Mouse (Mus musculus) stomach, postnatal 0 days (tissue): ENCODE measurements at regions not wholly inside any gene's neighbourhood (a gene's known extent, or its start where the extent isn't known, plus 50 kb on each side); places are given as distances from the start of the nearest gene placed in this dataset.

Experiments
- ATAC-seq: fragments of 200-750 bp; cut with Nextera tagmentation; 2 replicates; pipeline ENCODE4 v1.8.0; 2017; ENCODE audit not compliant: low FRiP score, low TSS enrichment
- DNase-seq: peaks from one replicate; pipeline ENCODE4 v3.0.0-alpha.2; 2016; ENCODE audit warnings: low spot score
- H3K27ac ChIP-seq: fragments of 300-500 bp; sonication (generic); replicated peaks from 2 replicates; pipeline ENCODE4 v1.5.1; 2014; ENCODE audit warnings: mild to moderate bottlenecking, control low read depth
- H3K27me3 ChIP-seq: fragments of 300-500 bp; sonication (generic); 2 replicates; pipeline ENCODE4 v1.6.1; 2014; ENCODE audit warnings: low read length; ENCODE audit not compliant: control insufficient read depth, insufficient read depth
- H3K36me3 ChIP-seq: fragments of 300-500 bp; sonication (generic); 2 replicates; pipeline ENCODE4 v1.6.1; 2014; ENCODE audit warnings: low read length, mixed read lengths; ENCODE audit not compliant: control insufficient read depth, insufficient read depth
- H3K4me1 ChIP-seq: fragments of 300-500 bp; sonication (generic); replicated peaks from 2 replicates; pipeline ENCODE4 v1.6.1; 2014; ENCODE audit warnings: antibody characterized with exemption; ENCODE audit not compliant: control insufficient read depth, insufficient read depth
- H3K4me2 ChIP-seq: fragments of 300-500 bp; sonication (generic); replicated peaks from 2 replicates; pipeline ENCODE4 v1.6.1; 2014; ENCODE audit warnings: low read depth, mild to moderate bottlenecking, control low read depth, moderate library complexity
- H3K4me3 ChIP-seq: fragments of 300-500 bp; sonication (generic); 2 replicates; pipeline ENCODE4 v1.5.1; 2014; ENCODE audit warnings: low read depth, low read length, control low read depth
- H3K9ac ChIP-seq: fragments of 300-500 bp; sonication (generic); 2 replicates; pipeline ENCODE4 v1.6.1; 2014; ENCODE audit warnings: mild to moderate bottlenecking, low read length, control low read depth, mixed read lengths
- H3K9me3 ChIP-seq: fragments of 300-500 bp; sonication (generic); 2 replicates; pipeline ENCODE4 v1.6.1; 2016; ENCODE audit warnings: low read length; ENCODE audit not compliant: control insufficient read depth
- CTCF ChIP-seq: IDR thresholded peaks from 2 replicates; pipeline ENCODE4 v1.5.1; 2016; ENCODE audit warnings: antibody characterized with exemption, low read depth, mild to moderate bottlenecking, moderate library complexity
- EP300 ChIP-seq: optimal IDR thresholded peaks from 2 replicates; pipeline ENCODE3; 2016; ENCODE audit warnings: antibody characterized with exemption
- WGBS: fragments of 180-500 bp; shearing (Covaris S2); extraction: QIAGEN DNeasy Blood & Tissue Kit; methylation state at CpG from one replicate; pipeline ENCODE4 v1.1.7; 2014; 5-methylcytosine and 5-hydroxymethylcytosine counted together

DNA sequence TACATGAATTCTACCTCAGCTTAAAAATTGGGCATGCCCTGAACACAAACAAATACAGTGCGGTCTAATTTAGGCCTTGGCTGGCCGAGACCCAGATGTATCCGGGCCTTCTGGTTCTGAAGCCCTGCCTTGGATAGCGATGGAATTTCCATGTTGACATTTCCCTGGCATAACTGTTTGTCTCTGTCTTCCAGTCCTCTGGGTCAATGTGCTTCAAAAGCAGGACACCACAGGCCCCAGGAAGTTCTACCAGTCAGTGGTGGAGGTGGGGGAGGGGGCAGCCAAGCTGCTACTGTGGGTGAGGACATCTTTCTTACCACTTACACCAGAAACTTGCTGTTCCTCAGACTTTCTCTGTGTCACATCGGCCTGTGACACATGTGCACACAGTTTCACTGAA is 111.3 kb downstream of the Gm10604 start:
- WGBS = 56% methylated on average over 5 of the region's 5 CpGs
- Histone ChIP-seq H3K27me3 (no peaks in the 10 kb centered on the region), H3K4me2 (no peak overlapping the region), H3K4me1 (peaks cover 2% of the 10 kb centered on the region), H3K36me3 (no peaks in the 10 kb centered on the region), H3K27ac (no peak overlapping the region; the same call in 1 of the 2 replicates), H3K9me3 (no peaks in the 10 kb centered on the region), H3K9ac (no peak overlapping the region), H3K4me3 (no peak overlapping the region)
- ATAC-seq (no peak), DNase-seq (no peak)
- TF ChIP-seq EP300 = no peak

DNA sequence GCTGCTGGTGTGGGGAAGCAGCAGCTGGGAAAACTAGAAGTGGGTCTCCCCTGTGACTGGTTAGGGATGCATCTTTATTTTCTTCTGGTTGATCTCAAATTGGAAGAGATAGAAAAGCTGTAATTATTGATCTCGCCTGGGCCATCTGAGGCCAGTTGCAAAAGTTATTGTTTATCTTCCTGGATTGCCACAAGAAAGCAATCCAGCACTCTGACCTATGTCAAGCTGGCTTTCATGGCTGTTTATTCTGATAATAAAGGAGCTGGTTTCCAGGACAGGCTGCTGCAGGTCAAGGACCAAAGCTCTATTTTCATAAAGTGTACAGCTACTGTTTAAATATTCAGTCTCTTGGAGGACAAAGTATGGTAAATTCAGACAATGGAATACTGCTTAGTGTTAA is 112.5 kb downstream of the Gm10604 start:
- ATAC-seq (no peak), DNase-seq (no peak)
- no peak overlapping the region for H3K4me3 ChIP-seq
- no peaks in the 10 kb centered on the region for H3K9me3 ChIP-seq
- H3K27ac ChIP-seq = no peak overlapping the region
- no peaks in the 10 kb centered on the region for H3K36me3 ChIP-seq
- 70% methylated on average over 1 of the region's 1 CpGs for WGBS
- no peak overlapping the region for H3K9ac ChIP-seq
- H3K4me1 ChIP-seq = peaks cover 2% of the 10 kb centered on the region
- no peaks in the 10 kb centered on the region for H3K27me3 ChIP-seq
- no peak overlapping the region for H3K4me2 ChIP-seq
- TF ChIP-seq CTCF (no peak), EP300 (no peak)
